Mouse (Mus musculus) lung, postnatal 0 days (tissue): ENCODE data around the gene Olfr304.

Experiments
- CTCF ChIP-seq: IDR thresholded peaks from 2 replicates; pipeline ENCODE4 v1.5.1; 2016; ENCODE audit warnings: antibody characterized with exemption, mild to moderate bottlenecking
- EP300 ChIP-seq: IDR thresholded peaks from 2 replicates; pipeline ENCODE4 v1.6.1; 2016; ENCODE audit warnings: antibody characterized with exemption, mild to moderate bottlenecking, control low read depth

DNA sequence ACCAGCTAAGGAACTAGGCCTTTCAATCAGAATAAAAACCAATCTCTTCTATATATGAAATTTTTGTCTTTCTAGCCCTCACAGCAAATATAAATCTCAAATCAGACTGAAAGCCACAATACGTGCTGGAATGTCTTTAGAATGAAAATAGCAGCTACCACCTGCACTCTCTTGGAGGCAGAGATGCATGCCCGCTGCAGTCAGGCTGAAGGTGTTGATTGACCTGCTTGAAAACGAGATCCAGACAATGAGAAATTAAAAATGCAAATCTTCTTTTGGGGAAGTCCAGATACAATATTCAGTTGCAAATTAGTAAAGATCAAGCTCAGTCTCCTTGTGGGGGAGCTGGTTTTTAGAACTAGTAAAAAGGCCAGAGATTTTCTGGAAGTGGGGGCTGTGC is 42.2 kb downstream of the Olfr304 start:
- TF ChIP-seq CTCF (no peak), EP300 (no peak)
